8 mouse cellular contexts compared by ENCODE assay signal in genomic region chr17:36947051-36947819, GRCm38 (mm10). TPM values are rescaled to one million over a fixed set of nuclear protein-coding genes. Genes with fewer than 3 reads are reported as not detected.
DNase-seq lines count a peak whose midpoint lies in the region; ATAC-seq and TF ChIP-seq lines count a peak whose summit lies in the region.

No protein-coding gene starts in this region.

- H3K9me3 ChIP-seq in intestine, postnatal 0 days (ENCODE audit: control insufficient read depth) = no peaks in the 10 kb centered on the region
- H3K9me3 ChIP-seq in limb, embryonic 15.5 days = no peaks in the 10 kb centered on the region

- H3K9ac ChIP-seq in intestine, postnatal 0 days (ENCODE audit: low read depth, low read length) = peak overlapping the region; percentile 51
- H3K9ac ChIP-seq in limb, embryonic 15.5 days = peak overlapping the region; percentile 68

- peak; percentile 35 for DNase-seq in 3134 (ENCODE audit: extremely low read depth, insufficient read length, low spot score)
- DNase-seq in adrenal gland, adult 18-20 months (ENCODE audit: low spot score in 2 of 2) = peak; percentile 64 to 69
- peak; percentile 79 for DNase-seq in embryo, embryonic 11 days
- peak; percentile 57 for DNase-seq in naive thymus-derived CD4-positive, alpha-beta T cell, adult 2 months (ENCODE audit: low read depth)
- peak; percentile 31 to 43 for DNase-seq in thymus, postnatal 36 days

- H3K4me1 ChIP-seq in intestine, postnatal 0 days (replicated peaks; ENCODE audit: control insufficient read depth, insufficient read depth, low read length) = no peaks in the 10 kb centered on the region; the same call in 1 of the 2 replicates
- H3K4me1 ChIP-seq in limb, embryonic 15.5 days = peaks cover 39% of the 10 kb centered on the region

- peak overlapping the region; percentile 88 for H3K4me2 ChIP-seq in intestine, postnatal 0 days (replicated peaks; ENCODE audit: low read depth)
- H3K4me2 ChIP-seq in limb, embryonic 15.5 days = peak overlapping the region; percentile 96

- peak overlapping the region; percentile 7; the same call in 1 of the 2 replicates for H3K27ac ChIP-seq in intestine, postnatal 0 days (ENCODE audit: low read depth, low read length)
- no peak overlapping the region for H3K27ac ChIP-seq in limb, embryonic 15.5 days

- peak; percentile 60 for TF ChIP-seq CTCF in intestine, postnatal 0 days (IDR thresholded peaks at IDR 0.05; ENCODE audit: low read depth)

- peaks cover 11% of the 10 kb centered on the region; the same call in 1 of the 2 replicates for H3K36me3 ChIP-seq in intestine, postnatal 0 days (ENCODE audit: control insufficient read depth, insufficient read depth)
- peaks cover 17% of the 10 kb centered on the region for H3K36me3 ChIP-seq in limb, embryonic 15.5 days

- peak; percentile 17 for ATAC-seq in granulocyte monocyte progenitor cell, adult 5-6 weeks (replicated peaks; ENCODE audit: poor library complexity, severe bottlenecking)
- ATAC-seq in intestine, postnatal 0 days = no peak
- ATAC-seq in limb, embryonic 15.5 days (ENCODE audit: insufficient number of reproducible peaks, low FRiP score, low TSS enrichment, low read depth) = no peak

- peaks cover 34% of the 10 kb centered on the region for H3K27me3 ChIP-seq in intestine, postnatal 0 days (replicated peaks; ENCODE audit: control insufficient read depth, insufficient read depth, low read length)
- H3K27me3 ChIP-seq in limb, embryonic 15.5 days = peaks cover 47% of the 10 kb centered on the region

- peak overlapping the region; percentile 47 for H3K4me3 ChIP-seq in intestine, postnatal 0 days (ENCODE audit: low read depth, low read length)
- H3K4me3 ChIP-seq in limb, embryonic 15.5 days = peak overlapping the region; percentile 50

- WGBS in intestine, postnatal 0 days = 2% methylated on average over 58 of the region's 62 CpGs
- WGBS in limb, embryonic 15.5 days = 1% methylated on average over 61 of the region's 62 CpGs

RNA-seq across cellular contexts. Expression of gene Ppp1r11, which starts 4.3 kb away (rescaled TPM):
- 100 to 1,000 TPM in 1 of 2 experiments, 10 to 100 TPM in 1; 84.2 to 100 TPM for total RNA-seq in adrenal gland, adult 18-20 months (2021)
- 81.0 and 96.9 TPM in 2 replicates for total RNA-seq in granulocyte monocyte progenitor cell, adult 5-6 weeks (2014; fragmentation: Nextera tagmentation)
- 91.6 and 110 TPM in 2 replicates for total RNA-seq in granulocyte monocyte progenitor cell, adult 5-6 weeks (2017)
- polyA plus RNA-seq in intestine, postnatal 0 days (2015; fragmentation: Nextera tagmentation; extraction: Ambion mirVana) = 91.6 and 96.1 TPM in 2 replicates
- polyA plus RNA-seq in limb, embryonic 15.5 days (2015; fragmentation: Nextera tagmentation; extraction: Ambion mirVana) = 106 and 112 TPM in 2 replicates

RNA-seq across cellular contexts. Expression of gene Rnf39, which starts 4.5 kb away (rescaled TPM):
- total RNA-seq in adrenal gland, adult 18-20 months (2021) = under 1 TPM; 0.61 to 0.86 TPM
- not detected in 2 replicates for total RNA-seq in granulocyte monocyte progenitor cell, adult 5-6 weeks (2014; fragmentation: Nextera tagmentation)
- total RNA-seq in granulocyte monocyte progenitor cell, adult 5-6 weeks (2017) = not detected in 2 replicates
- polyA plus RNA-seq in intestine, postnatal 0 days (2015; fragmentation: Nextera tagmentation; extraction: Ambion mirVana) = 1.7 and 2.2 TPM in 2 replicates
- polyA plus RNA-seq in limb, embryonic 15.5 days (2015; fragmentation: Nextera tagmentation; extraction: Ambion mirVana) = 6.8 and 9.1 TPM in 2 replicates

RNA-seq across cellular contexts. Expression of gene Znrd1, which starts 11.1 kb away (rescaled TPM):
- total RNA-seq in adrenal gland, adult 18-20 months (2021) = 10 to 100 TPM; 45.3 to 50.7 TPM
- total RNA-seq in granulocyte monocyte progenitor cell, adult 5-6 weeks (2014; fragmentation: Nextera tagmentation) = 81.6 and 134 TPM in 2 replicates
- total RNA-seq in granulocyte monocyte progenitor cell, adult 5-6 weeks (2017) = 25.6 and 35.4 TPM in 2 replicates
- 59.1 and 60.1 TPM in 2 replicates for polyA plus RNA-seq in intestine, postnatal 0 days (2015; fragmentation: Nextera tagmentation; extraction: Ambion mirVana)
- 83.5 and 97.9 TPM in 2 replicates for polyA plus RNA-seq in limb, embryonic 15.5 days (2015; fragmentation: Nextera tagmentation; extraction: Ambion mirVana)

RNA-seq across cellular contexts. Expression of gene Znrd1as, which starts 11.2 kb away (rescaled TPM):
- total RNA-seq in adrenal gland, adult 18-20 months (2021) = 10 to 100 TPM; 12.4 to 13.3 TPM
- 1.1 and 5.5 TPM in 2 replicates for total RNA-seq in granulocyte monocyte progenitor cell, adult 5-6 weeks (2014; fragmentation: Nextera tagmentation)
- total RNA-seq in granulocyte monocyte progenitor cell, adult 5-6 weeks (2017) = 9.1 and 11.2 TPM in 2 replicates
- 5.6 and 6.4 TPM in 2 replicates for polyA plus RNA-seq in intestine, postnatal 0 days (2015; fragmentation: Nextera tagmentation; extraction: Ambion mirVana)
- polyA plus RNA-seq in limb, embryonic 15.5 days (2015; fragmentation: Nextera tagmentation; extraction: Ambion mirVana) = 5.5 and 5.9 TPM in 2 replicates

RNA-seq across cellular contexts. Expression of gene 2410137M14Rik, which starts 33.8 kb away (rescaled TPM):
- total RNA-seq in adrenal gland, adult 18-20 months (2021) = not detected
- not detected in 2 replicates for total RNA-seq in granulocyte monocyte progenitor cell, adult 5-6 weeks (2014; fragmentation: Nextera tagmentation)
- total RNA-seq in granulocyte monocyte progenitor cell, adult 5-6 weeks (2017) = not detected in 2 replicates
- not detected in 2 replicates for polyA plus RNA-seq in intestine, postnatal 0 days (2015; fragmentation: Nextera tagmentation; extraction: Ambion mirVana)
- polyA plus RNA-seq in limb, embryonic 15.5 days (2015; fragmentation: Nextera tagmentation; extraction: Ambion mirVana) = 0.18 and 0.21 TPM in 2 replicates
